Mouse (Mus musculus) layer of hippocampus, adult 18-20 months (tissue): ENCODE data around the gene Pim3. TPM values are rescaled to one million over a fixed set of nuclear protein-coding genes. Genes with fewer than 3 reads are reported as not detected.

Experiments
- DNase-seq, 2 experiments: peaks; one replicate each; pipeline ENCODE4 v3.0.0; 2022; ENCODE audit warnings: low spot score in 2 of 2
- total RNA-seq, 2 experiments: library from RNA; stranded (reverse); gene quantifications; 2 replicates each; pipeline ENCODE4 v1.2.3; 2021

Gene Pim3
- total RNA-seq, 2 experiments from 2014 or later, result 36.8 to 47.6 TPM

GRCm38 (mm10) chr15:88877021-88877400, 15.0 kb downstream of the Pim3 start:
- no peak for DNase-seq

GRCm38 (mm10) chr15:88881253-88882044, 19.5 kb downstream of the Pim3 start:
- DNase-seq, result no peak

GRCm38 (mm10) chr15:88882851-88883250, 20.9 kb downstream of the Pim3 start:
- DNase-seq, result no peak

- no peak for DNase-seq
These were observed 21.4 kb downstream of the Pim3 start for GRCm38 (mm10) chr15:88883342-88883741.

- no peak for DNase-seq
These were observed 23.4 kb downstream of the Pim3 start for GRCm38 (mm10) chr15:88885376-88885775.

- no peak for DNase-seq
These were observed 27.0 kb downstream of the Pim3 start for GRCm38 (mm10) chr15:88889032-88889431.

- no peak for DNase-seq
These were observed 28.0 kb downstream of the Pim3 start for GRCm38 (mm10) chr15:88889994-88890393.

- peak; percentile 60 to 63 for DNase-seq
These were observed 29.0 kb downstream of the Pim3 start for GRCm38 (mm10) chr15:88890751-88891675.

- DNase-seq, result no peak
These were observed 29.7 kb downstream of the Pim3 start for GRCm38 (mm10) chr15:88891676-88892040.

GRCm38 (mm10) chr15:88892252-88892651, 30.3 kb downstream of the Pim3 start:
- DNase-seq, result no peak

- no peak for DNase-seq
These were observed 30.9 kb downstream of the Pim3 start for GRCm38 (mm10) chr15:88892876-88893275.

GRCm38 (mm10) chr15:88895119-88895518, 33.1 kb downstream of the Pim3 start:
- no peak for DNase-seq

GRCm38 (mm10) chr15:88895891-88896290, 33.9 kb downstream of the Pim3 start:
- DNase-seq, result no peak

- DNase-seq, result no peak
These were observed 34.5 kb downstream of the Pim3 start for GRCm38 (mm10) chr15:88896341-88896980.

GRCm38 (mm10) chr15:88902200-88902875, 40.4 kb downstream of the Pim3 start:
- no peak for DNase-seq

GRCm38 (mm10) chr15:88903086-88903485, 41.1 kb downstream of the Pim3 start:
- no peak for DNase-seq

GRCm38 (mm10) chr15:88904056-88904811, 42.2 kb downstream of the Pim3 start:
- DNase-seq, result no peak

- DNase-seq, result no peak
These were observed 44.4 kb downstream of the Pim3 start for GRCm38 (mm10) chr15:88906347-88906746.

GRCm38 (mm10) chr15:88915046-88915445, 53.1 kb downstream of the Pim3 start:
- DNase-seq, result no peak
